Mouse (Mus musculus) bone marrow, adult 2 months (tissue): ENCODE results near the gene Rasa4. TPM values are rescaled to one million over a fixed set of nuclear protein-coding genes. Genes with fewer than 3 reads are reported as not detected.
A peak's percentile ranks its signal among the peaks of the same experiment; 100 is the strongest.

ENCODE experiments used
- H3K27ac ChIP-seq: fragments of 200-500 bp; 2 replicates; pipeline ENCODE4 v1.5.1; 2012; ENCODE audit warnings: low read depth, mild to moderate bottlenecking, control low read depth, inconsistent platforms, low read length; ENCODE audit not compliant: control insufficient read depth, poor library complexity, insufficient read depth
- H3K4me1 ChIP-seq: fragments of 200-500 bp; 2 replicates; pipeline ENCODE4 v1.6.1; 2011; ENCODE audit warnings: low read length; ENCODE audit not compliant: control insufficient read depth, insufficient read depth
- H3K4me3 ChIP-seq: fragments of 200-500 bp; replicated peaks from 2 replicates; pipeline ENCODE3; 2011; ENCODE audit warnings: mild to moderate bottlenecking, low read depth, low read length, control low read depth; ENCODE audit not compliant: control insufficient read depth
- CTCF ChIP-seq: fragments of 200-500 bp; IDR thresholded peaks from 2 replicates; pipeline ENCODE4 v1.5.1; 2011; ENCODE audit warnings: low read length, control low read depth; ENCODE audit not compliant: control insufficient read depth, insufficient read depth
- POLR2A ChIP-seq: fragments of 200-500 bp; IDR thresholded peaks from 2 replicates; pipeline ENCODE4 v1.6.1; 2011; ENCODE audit warnings: low read depth, mild to moderate bottlenecking, control low read depth, low read length, borderline replicate concordance; ENCODE audit not compliant: control insufficient read depth
- WGBS: fragments of 180-500 bp; shearing (Covaris S2); methylation state at CpG from one replicate; pipeline ENCODE4 v1.1.7; 2018; 5-methylcytosine and 5-hydroxymethylcytosine counted together
- polyA plus RNA-seq: library from polyadenylated mRNA; stranded (reverse); fragments of >200 nt; gene quantifications from 2 replicates; pipeline ENCODE4 v1.2.4, GENCODE M21; 2011; ENCODE audit warnings: low replicate concordance; ENCODE audit not compliant: missing spikeins, insufficient read depth, insufficient read length

The Rasa4 gene
- polyA plus RNA-seq, 1 experiment, result 31.3 TPM

GRCm38 (mm10) chr5:136076284-136076683 lies 7.4 kb upstream of the Rasa4 start:
- Histone ChIP-seq H3K4me1 (no peaks in the 10 kb centered on the region; the same call in 1 of the 2 replicates), H3K27ac (peak overlapping the region; percentile 15; the same call in 1 of the 2 replicates), H3K4me3 (no peak overlapping the region)
- no peak for TF ChIP-seq CTCF
- TF ChIP-seq POLR2A, result no peak
- 68% methylated on average over 7 of the region's 7 CpGs for WGBS

GRCm38 (mm10) chr5:136077001-136077550 lies 6.6 kb upstream of the Rasa4 start:
- Histone ChIP-seq H3K4me3 (no peak overlapping the region), H3K4me1 (no peaks in the 10 kb centered on the region; the same call in 1 of the 2 replicates), H3K27ac (peak overlapping the region; percentile 55)
- WGBS, result 7% methylated on average over 9 of the region's 9 CpGs
- TF ChIP-seq POLR2A (no peak), CTCF (no peak)

- 77% methylated on average over 5 of the region's 5 CpGs for WGBS
- TF ChIP-seq POLR2A (no peak), CTCF (no peak)
- H3K4me3 ChIP-seq, result no peak overlapping the region
- H3K4me1 ChIP-seq, result no peaks in the 10 kb centered on the region; the same call in 1 of the 2 replicates
- no peak overlapping the region for H3K27ac ChIP-seq
These were observed 5.6 kb upstream of the Rasa4 start for GRCm38 (mm10) chr5:136078136-136078535.

- Histone ChIP-seq H3K27ac (no peak overlapping the region), H3K4me3 (no peak overlapping the region), H3K4me1 (no peaks in the 10 kb centered on the region; the same call in 1 of the 2 replicates)
- WGBS, result 81% methylated on average over 4 of the region's 4 CpGs
- TF ChIP-seq POLR2A, result no peak
- no peak for TF ChIP-seq CTCF
These were observed 1.4 kb upstream of the Rasa4 start for GRCm38 (mm10) chr5:136082345-136082744.

GRCm38 (mm10) chr5:136084144-136084881 lies 597 bp downstream of the Rasa4 start:
- TF ChIP-seq POLR2A (no peak), CTCF (no peak)
- H3K4me3 ChIP-seq, result peak overlapping the region; percentile 74
- H3K27ac ChIP-seq, result peak overlapping the region; percentile 31
- WGBS, result under 1% methylated on average over 23 of the region's 23 CpGs
- no peaks in the 10 kb centered on the region; the same call in 1 of the 2 replicates for H3K4me1 ChIP-seq

GRCm38 (mm10) chr5:136084891-136085651 lies 1.4 kb downstream of the Rasa4 start:
- WGBS, result 13% methylated on average over 21 of the region's 21 CpGs
- Histone ChIP-seq H3K4me3 (peak overlapping the region; percentile 74), H3K27ac (peak overlapping the region; percentile 53), H3K4me1 (no peaks in the 10 kb centered on the region)
- TF ChIP-seq CTCF, result no peak

- TF ChIP-seq CTCF (no peak), POLR2A (no peak)
- Histone ChIP-seq H3K4me3 (no peak overlapping the region), H3K27ac (no peak overlapping the region), H3K4me1 (no peaks in the 10 kb centered on the region)
- 47% methylated on average over 8 of the region's 8 CpGs for WGBS
These were observed 2.6 kb downstream of the Rasa4 start for GRCm38 (mm10) chr5:136086290-136086689.
